Mouse (Mus musculus): Measurements from ENCODE around the gene Arhgap44. TPM values are rescaled to one million over a fixed set of nuclear protein-coding genes. Genes with fewer than 3 reads are reported as not detected.

The Arhgap44 gene
- polyA plus RNA-seq, 1 experiment from 2014 or later, result 2.8 TPM

DNA sequence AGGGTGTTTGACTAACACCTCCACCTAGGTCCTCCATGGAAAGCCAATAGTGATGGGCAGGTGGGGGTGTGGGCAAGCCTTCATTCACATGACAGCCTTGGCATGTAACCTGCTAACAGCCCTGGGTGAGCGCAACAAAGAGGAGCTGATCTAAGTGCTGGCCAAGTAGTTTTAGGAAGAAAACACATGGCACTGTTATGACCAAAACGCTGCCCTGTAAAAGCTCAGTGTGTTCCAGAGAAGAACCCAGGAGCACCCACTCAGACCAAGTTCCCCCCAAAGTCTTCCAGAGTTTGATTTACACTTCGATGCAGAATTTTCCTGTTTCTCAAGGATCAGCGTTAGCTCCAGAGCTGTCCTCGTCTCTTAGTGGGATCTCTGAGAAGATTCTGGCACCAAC is 65.9 kb downstream of the Arhgap44 start:
- Histone ChIP-seq H3K4me1 (peaks cover 4% of the 10 kb centered on the region; the same call in 1 of the 2 replicates), H3K27ac (no peak overlapping the region), H3K36me3 (no peaks in the 10 kb centered on the region), H3K9me3 (replicated peaks) (no peaks in the 10 kb centered on the region), H3K27me3 (ENCODE audit: low read depth, poor library complexity, severe bottlenecking) (no peaks in the 10 kb centered on the region), H3K4me3 (no peak overlapping the region)
- no peak for DNase-seq (ENCODE audit: low spot score)
- WGBS, result 97% methylated on average over 5 of the region's 5 CpGs

GRCm38 (mm10) chr11:65092851-65093250 is 69.9 kb downstream of the Arhgap44 start:
- Histone ChIP-seq H3K9me3 (replicated peaks) (no peaks in the 10 kb centered on the region), H3K27me3 (ENCODE audit: low read depth, poor library complexity, severe bottlenecking) (no peaks in the 10 kb centered on the region), H3K4me1 (peaks cover 4% of the 10 kb centered on the region; the same call in 1 of the 2 replicates), H3K4me3 (no peak overlapping the region), H3K36me3 (no peaks in the 10 kb centered on the region), H3K27ac (no peak overlapping the region)
- WGBS, result 88% methylated on average over 8 of the region's 8 CpGs
- peak; percentile 16 for DNase-seq (ENCODE audit: low spot score)

GRCm38 (mm10) chr11:65090386-65090785 is 72.4 kb downstream of the Arhgap44 start:
- peak; percentile 23 for DNase-seq (ENCODE audit: low spot score)
- Histone ChIP-seq H3K4me3 (no peak overlapping the region), H3K36me3 (no peaks in the 10 kb centered on the region), H3K4me1 (no peaks in the 10 kb centered on the region), H3K27me3 (ENCODE audit: low read depth, poor library complexity, severe bottlenecking) (no peaks in the 10 kb centered on the region), H3K9me3 (replicated peaks) (no peaks in the 10 kb centered on the region), H3K27ac (no peak overlapping the region)
- WGBS, result 95% methylated on average over 6 of the region's 6 CpGs

GRCm38 (mm10) chr11:65089982-65090381 is 72.8 kb downstream of the Arhgap44 start:
- Histone ChIP-seq H3K36me3 (no peaks in the 10 kb centered on the region), H3K4me3 (no peak overlapping the region), H3K27me3 (ENCODE audit: low read depth, poor library complexity, severe bottlenecking) (no peaks in the 10 kb centered on the region), H3K27ac (no peak overlapping the region), H3K9me3 (replicated peaks) (no peaks in the 10 kb centered on the region), H3K4me1 (no peaks in the 10 kb centered on the region)
- 89% methylated on average over 3 of the region's 3 CpGs for WGBS
- no peak for DNase-seq (ENCODE audit: low spot score)

- WGBS, result 90% methylated on average over 6 of the region's 6 CpGs
- Histone ChIP-seq H3K9me3 (replicated peaks) (no peaks in the 10 kb centered on the region), H3K4me3 (no peak overlapping the region), H3K4me1 (no peaks in the 10 kb centered on the region), H3K27me3 (ENCODE audit: low read depth, poor library complexity, severe bottlenecking) (no peaks in the 10 kb centered on the region), H3K27ac (no peak overlapping the region), H3K36me3 (no peaks in the 10 kb centered on the region)
- peak; percentile 24 for DNase-seq (ENCODE audit: low spot score)
Observed at GRCm38 (mm10) chr11:65089282-65089681, 73.5 kb downstream of the Arhgap44 start.

GRCm38 (mm10) chr11:65088451-65089222 is 74.1 kb downstream of the Arhgap44 start:
- H3K9me3 ChIP-seq (replicated peaks), result no peaks in the 10 kb centered on the region
- no peak overlapping the region for H3K27ac ChIP-seq
- no peaks in the 10 kb centered on the region for H3K36me3 ChIP-seq
- H3K4me1 ChIP-seq, result no peaks in the 10 kb centered on the region
- H3K27me3 ChIP-seq (ENCODE audit: low read depth, poor library complexity, severe bottlenecking), result no peaks in the 10 kb centered on the region
- DNase-seq (ENCODE audit: low spot score), result peak; percentile 55
- no peak overlapping the region for H3K4me3 ChIP-seq
- WGBS, result 53% methylated on average over 5 of the region's 5 CpGs

DNA sequence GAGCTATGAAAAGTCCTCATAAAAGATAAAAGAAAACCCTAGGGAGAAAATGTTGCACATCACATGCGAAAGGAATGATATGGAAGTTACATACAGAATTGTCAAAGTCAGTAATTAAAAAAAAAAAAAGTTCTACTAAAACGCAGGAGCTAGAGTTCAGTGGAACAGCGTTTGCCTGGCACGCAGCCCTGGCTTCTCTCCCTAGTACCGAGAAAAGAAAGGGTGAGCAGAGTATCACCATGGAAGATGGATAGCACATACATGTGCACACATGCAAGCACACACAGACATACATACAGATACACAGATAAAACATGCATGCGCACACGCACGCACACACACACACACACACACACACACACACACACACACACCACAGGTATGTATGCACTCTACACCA is 82.0 kb downstream of the Arhgap44 start:
- H3K4me1 ChIP-seq, result no peaks in the 10 kb centered on the region
- 93% methylated on average over 8 of the region's 8 CpGs for WGBS
- no peaks in the 10 kb centered on the region for H3K27me3 ChIP-seq (ENCODE audit: low read depth, poor library complexity, severe bottlenecking)
- H3K27ac ChIP-seq, result no peak overlapping the region
- H3K9me3 ChIP-seq (replicated peaks), result no peaks in the 10 kb centered on the region
- H3K4me3 ChIP-seq, result no peak overlapping the region
- DNase-seq (ENCODE audit: low spot score), result peak; percentile 2
- no peaks in the 10 kb centered on the region for H3K36me3 ChIP-seq

- Histone ChIP-seq H3K4me3 (no peak overlapping the region), H3K9me3 (replicated peaks) (no peaks in the 10 kb centered on the region), H3K27ac (no peak overlapping the region), H3K4me1 (no peaks in the 10 kb centered on the region), H3K36me3 (no peaks in the 10 kb centered on the region), H3K27me3 (ENCODE audit: low read depth, poor library complexity, severe bottlenecking) (no peaks in the 10 kb centered on the region)
- DNase-seq (ENCODE audit: low spot score), result no peak
- WGBS, result 92% methylated on average over 3 of the region's 3 CpGs
Observed at GRCm38 (mm10) chr11:65080274-65080673, 82.5 kb downstream of the Arhgap44 start.

- H3K4me1 ChIP-seq, result no peaks in the 10 kb centered on the region
- no peak overlapping the region for H3K27ac ChIP-seq
- no peak overlapping the region for H3K4me3 ChIP-seq
- H3K27me3 ChIP-seq (ENCODE audit: low read depth, poor library complexity, severe bottlenecking), result no peaks in the 10 kb centered on the region
- peak; percentile 25 for DNase-seq (ENCODE audit: low spot score)
- 88% methylated on average over 5 of the region's 5 CpGs for WGBS
- no peaks in the 10 kb centered on the region for H3K36me3 ChIP-seq
- H3K9me3 ChIP-seq (replicated peaks), result no peaks in the 10 kb centered on the region
Observed at GRCm38 (mm10) chr11:65069609-65070008, 93.2 kb downstream of the Arhgap44 start.

DNA sequence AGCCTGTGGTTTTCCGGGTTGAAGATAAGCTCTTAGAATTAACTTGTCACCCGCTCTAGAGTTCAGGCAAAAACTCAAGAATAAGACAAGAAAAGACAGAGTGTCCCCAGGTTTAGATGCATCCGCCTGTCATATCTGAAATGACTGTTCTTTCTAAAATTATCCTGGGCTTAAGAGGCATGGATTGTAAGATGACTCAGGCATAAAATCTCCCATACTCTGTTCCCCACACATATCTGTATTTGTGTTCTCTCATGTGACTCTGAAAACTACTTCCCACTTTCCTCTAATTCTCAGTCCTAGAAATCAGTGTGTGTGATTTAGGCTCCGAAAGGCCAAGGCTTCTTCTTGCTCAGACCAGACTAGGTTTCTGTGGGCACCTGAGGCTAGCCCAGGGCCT is 93.7 kb downstream of the Arhgap44 start:
- DNase-seq (ENCODE audit: low spot score), result no peak
- H3K4me3 ChIP-seq, result no peak overlapping the region
- no peaks in the 10 kb centered on the region for H3K9me3 ChIP-seq (replicated peaks)
- H3K27me3 ChIP-seq (ENCODE audit: low read depth, poor library complexity, severe bottlenecking), result no peaks in the 10 kb centered on the region
- 91% methylated on average over 4 of the region's 4 CpGs for WGBS
- no peaks in the 10 kb centered on the region for H3K36me3 ChIP-seq
- H3K4me1 ChIP-seq, result no peaks in the 10 kb centered on the region
- H3K27ac ChIP-seq, result no peak overlapping the region

DNA sequence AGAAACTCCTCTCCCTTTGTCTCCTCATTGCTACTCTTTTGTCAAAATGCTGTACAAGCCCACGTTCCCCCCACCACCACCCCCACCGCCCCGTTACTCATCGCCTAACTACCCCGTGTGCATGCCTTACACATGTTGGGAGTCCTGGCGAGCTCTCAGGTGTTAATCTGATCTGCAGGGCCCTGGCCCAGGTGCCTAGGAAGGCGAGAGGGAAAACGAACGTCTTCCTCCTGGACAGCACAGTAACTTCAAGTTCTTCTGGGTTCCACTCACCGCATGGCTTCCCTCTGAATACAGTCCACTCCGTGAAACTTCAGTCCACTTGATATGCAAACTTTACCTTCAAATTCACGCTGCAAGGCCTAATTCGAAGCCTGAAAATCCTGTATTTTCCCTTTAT is 97.6 kb downstream of the Arhgap44 start:
- peak; percentile 20 for DNase-seq (ENCODE audit: low spot score)
- H3K9me3 ChIP-seq (replicated peaks), result no peaks in the 10 kb centered on the region
- no peaks in the 10 kb centered on the region for H3K36me3 ChIP-seq
- no peaks in the 10 kb centered on the region for H3K27me3 ChIP-seq (ENCODE audit: low read depth, poor library complexity, severe bottlenecking)
- no peak overlapping the region for H3K27ac ChIP-seq
- H3K4me1 ChIP-seq, result no peaks in the 10 kb centered on the region
- 92% methylated on average over 13 of the region's 13 CpGs for WGBS
- no peak overlapping the region for H3K4me3 ChIP-seq

DNA sequence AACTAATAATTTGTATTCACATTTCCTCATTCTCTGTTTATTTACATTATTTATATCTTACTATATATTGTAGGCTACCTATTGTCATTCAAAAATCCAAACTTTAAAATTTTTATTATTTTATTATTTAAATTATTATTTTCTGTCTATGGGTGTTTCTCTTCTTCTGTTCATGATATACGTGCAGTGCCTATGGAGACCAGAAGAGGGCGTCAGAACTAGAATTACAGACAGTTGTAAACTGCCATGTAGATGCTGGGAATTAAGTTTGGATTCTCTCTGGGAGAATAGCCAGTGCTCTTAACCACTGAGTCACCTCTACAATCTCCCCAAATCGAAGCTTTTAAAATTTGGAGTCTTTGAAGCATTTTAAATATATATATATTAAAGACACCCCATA is 101.3 kb downstream of the Arhgap44 start:
- no peak overlapping the region for H3K27ac ChIP-seq
- no peak overlapping the region for H3K4me3 ChIP-seq
- no peaks in the 10 kb centered on the region for H3K36me3 ChIP-seq
- DNase-seq (ENCODE audit: low spot score), result peak; percentile 26
- 54% methylated on average over 3 of the region's 3 CpGs for WGBS
- no peaks in the 10 kb centered on the region for H3K9me3 ChIP-seq (replicated peaks)
- H3K27me3 ChIP-seq (ENCODE audit: low read depth, poor library complexity, severe bottlenecking), result no peaks in the 10 kb centered on the region
- H3K4me1 ChIP-seq, result peaks cover 6% of the 10 kb centered on the region

DNA sequence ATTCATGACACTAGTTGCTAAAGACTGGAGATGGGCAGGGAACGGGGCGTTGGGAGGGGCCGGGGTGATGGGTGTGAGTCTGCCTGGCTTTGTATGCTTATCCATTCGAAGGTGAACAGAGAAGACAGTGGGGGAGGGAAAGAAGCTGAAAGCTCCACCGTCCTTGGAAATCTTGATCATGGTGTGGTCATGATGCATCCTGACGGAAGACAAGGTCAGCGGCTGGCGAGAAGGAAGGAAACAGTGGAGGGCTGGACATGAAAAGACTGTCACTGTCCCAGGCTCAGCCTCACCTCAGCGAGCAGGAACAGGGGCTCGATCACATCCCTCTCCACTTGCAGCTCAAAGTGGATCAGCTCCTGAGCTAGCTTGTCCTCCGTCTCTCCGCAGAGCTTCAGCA is 103.2 kb downstream of the Arhgap44 start:
- H3K4me3 ChIP-seq, result no peak overlapping the region
- 90% methylated on average over 12 of the region's 12 CpGs for WGBS

More for the DNA sequence above, 103.2 kb downstream of the Arhgap44 start:
- peak; percentile 29 for DNase-seq (ENCODE audit: low spot score)
- Histone ChIP-seq H3K27ac (no peak overlapping the region), H3K27me3 (ENCODE audit: low read depth, poor library complexity, severe bottlenecking) (no peaks in the 10 kb centered on the region), H3K36me3 (no peaks in the 10 kb centered on the region), H3K9me3 (replicated peaks) (no peaks in the 10 kb centered on the region), H3K4me1 (peaks cover 6% of the 10 kb centered on the region)

All from limb, embryonic 10.5 days (tissue).